Mouse (Mus musculus): ENCODE measurements around the gene Mycn. TPM values are rescaled to one million over a fixed set of nuclear protein-coding genes. Genes with fewer than 3 reads are reported as not detected.

Gene Mycn
- polyA plus RNA-seq, 1 experiment from 2014 or later = 60.3 TPM

DNA sequence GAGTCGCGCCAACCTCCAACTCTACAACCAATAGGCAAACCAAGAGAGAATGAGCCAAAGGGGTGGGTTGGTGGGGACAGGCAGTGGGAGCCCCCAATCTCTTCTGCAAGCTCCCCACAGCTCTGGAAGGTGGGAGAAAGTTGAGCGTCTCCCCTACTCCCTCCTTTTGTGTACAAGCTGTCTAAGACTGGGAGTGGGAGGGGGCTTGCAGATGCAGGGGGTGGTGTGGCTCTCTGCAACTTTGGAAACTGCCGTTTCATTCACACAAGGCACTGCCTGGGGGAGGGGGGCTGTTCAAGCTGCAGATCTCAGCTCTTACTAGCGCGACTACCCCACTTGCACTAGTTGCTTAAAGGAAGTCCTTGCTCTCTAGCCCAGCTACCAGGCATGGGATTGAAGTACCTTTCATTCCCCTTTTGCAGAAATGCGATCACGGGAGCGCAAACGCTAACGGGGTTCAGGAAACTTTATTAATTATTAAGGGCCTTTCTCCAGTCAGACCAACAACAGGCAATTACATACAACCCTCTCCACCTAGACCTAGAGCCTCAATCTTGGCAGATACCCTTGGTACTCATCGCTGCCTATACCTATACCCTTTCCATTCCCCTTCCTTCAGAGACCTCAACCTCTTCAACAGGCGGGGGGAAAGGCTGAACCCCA, 1.1 kb downstream of the Mycn start:
- Histone ChIP-seq H3K4me2 (peak overlapping the region; percentile 96), H3K27ac (replicated peaks) (peak overlapping the region; percentile 98)
- WGBS = 0% methylated on average over 13 of the region's 13 CpGs

DNA sequence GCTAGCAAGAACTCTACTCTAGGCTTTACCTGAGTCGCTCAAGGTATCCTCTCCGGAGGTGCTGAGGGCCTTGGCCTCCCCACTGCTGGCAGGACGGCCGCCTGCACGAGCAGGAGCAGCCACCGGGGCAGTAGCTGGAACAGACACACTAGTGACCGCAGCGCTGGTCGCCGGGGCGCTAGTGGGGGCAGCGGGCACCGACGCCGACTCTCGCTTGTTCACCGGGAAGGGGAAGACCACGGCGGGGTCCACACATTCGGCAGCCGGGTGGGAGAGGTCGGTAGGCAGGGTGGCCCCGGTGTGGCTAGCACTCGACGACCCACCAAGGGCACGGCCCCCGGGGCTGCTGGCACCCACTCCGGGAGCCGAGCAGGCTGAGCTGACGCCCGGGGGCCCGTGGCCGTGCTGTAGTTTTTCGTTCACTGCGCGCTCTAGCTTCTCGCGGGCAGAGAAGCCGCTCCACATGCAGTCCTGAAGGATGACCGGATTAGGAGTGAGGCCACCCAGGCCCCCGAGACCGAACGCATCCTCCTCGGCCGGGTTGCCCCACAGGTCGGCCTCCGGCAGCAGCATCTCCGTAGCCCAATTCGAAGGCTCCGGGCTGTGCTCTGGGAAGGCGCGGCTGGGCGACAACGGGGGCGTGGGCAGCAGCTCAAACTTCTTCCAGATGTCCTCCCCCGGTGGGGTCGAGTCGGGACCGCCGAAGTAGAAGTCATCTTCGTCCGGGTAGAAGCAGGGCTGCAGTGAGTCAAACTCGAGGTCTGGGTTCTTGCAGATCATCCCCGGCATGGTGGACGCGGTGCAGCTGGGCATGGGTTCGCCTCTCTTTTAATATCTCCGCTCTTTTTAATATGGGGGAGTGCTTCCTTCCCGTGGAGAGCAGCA, 1.9 kb downstream of the Mycn start:
- H3K4me3 ChIP-seq = peak overlapping the region; percentile 84
- peaks cover 24% of the 10 kb centered on the region for H3K36me3 ChIP-seq
- under 1% methylated on average over 69 of the region's 69 CpGs for WGBS
- H3K27me3 ChIP-seq = no peaks in the 10 kb centered on the region
- H3K4me1 ChIP-seq (replicated peaks) = peaks cover 36% of the 10 kb centered on the region
- peak overlapping the region; percentile 98 for H3K27ac ChIP-seq (replicated peaks)
- no peak for ATAC-seq (ENCODE audit: low read depth)
- H3K9ac ChIP-seq = peak overlapping the region; percentile 97
- peak overlapping the region; percentile 96 for H3K4me2 ChIP-seq
- no peaks in the 10 kb centered on the region for H3K9me3 ChIP-seq

More for the DNA sequence above, 1.1 kb downstream of the Mycn start:
- Histone ChIP-seq H3K4me1 (replicated peaks) (peaks cover 36% of the 10 kb centered on the region), H3K36me3 (peaks cover 16% of the 10 kb centered on the region), H3K9ac (peak overlapping the region; percentile 97), H3K27me3 (no peaks in the 10 kb centered on the region), H3K9me3 (no peaks in the 10 kb centered on the region), H3K4me3 (peak overlapping the region; percentile 84)
- no peak for ATAC-seq (ENCODE audit: low read depth)

DNA sequence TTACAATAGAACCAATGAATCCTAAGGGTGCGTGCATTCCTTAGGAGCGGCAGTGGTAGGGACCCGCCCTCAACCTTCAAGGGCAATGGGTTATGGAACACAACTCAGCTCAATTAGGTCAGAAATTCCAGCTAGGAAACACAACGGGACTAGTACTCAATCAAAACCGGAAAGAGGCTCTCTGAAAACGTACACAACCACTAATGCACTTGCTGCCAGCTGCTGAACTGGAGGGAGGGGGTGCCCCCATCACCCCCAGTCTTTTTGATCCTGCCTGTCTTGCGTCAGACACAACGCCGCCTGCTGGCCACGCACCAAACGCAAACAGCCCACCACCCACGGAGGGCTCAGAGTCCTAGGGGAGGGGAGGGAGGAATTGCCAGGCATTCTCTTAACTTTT, 2.9 kb downstream of the Mycn start:
- ATAC-seq (ENCODE audit: low read depth) = peak; percentile 19; the same call in 1 of the 2 replicates

DNA sequence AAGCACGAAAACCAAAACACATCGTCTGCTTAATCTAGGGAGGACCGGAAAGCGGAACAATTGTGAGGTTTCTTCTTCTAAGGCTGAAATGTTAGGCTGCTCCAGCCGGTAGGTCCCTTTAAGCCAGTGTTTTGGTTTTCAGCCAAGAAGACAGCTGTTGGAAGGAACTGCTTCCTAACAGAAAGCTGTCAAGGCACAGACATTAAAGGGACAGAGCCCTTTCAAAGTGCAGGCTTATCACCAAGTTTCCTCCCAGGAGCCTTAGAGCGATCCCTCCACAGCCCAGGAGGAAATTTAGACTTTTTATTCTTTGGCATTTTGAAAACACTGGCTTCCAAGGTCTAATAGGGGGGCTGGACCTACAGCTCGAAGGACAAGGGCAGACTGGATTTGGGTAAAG, 3.4 kb downstream of the Mycn start:
- peak overlapping the region; percentile 84 for H3K4me3 ChIP-seq
- H3K4me1 ChIP-seq (replicated peaks) = peaks cover 33% of the 10 kb centered on the region
- peaks cover 26% of the 10 kb centered on the region for H3K36me3 ChIP-seq
- H3K9me3 ChIP-seq = no peaks in the 10 kb centered on the region
- no peak for ATAC-seq (ENCODE audit: low read depth)
- H3K27ac ChIP-seq (replicated peaks) = peak overlapping the region; percentile 98
- 0% methylated on average over 7 of the region's 7 CpGs for WGBS
- peak overlapping the region; percentile 97 for H3K9ac ChIP-seq
- H3K27me3 ChIP-seq = no peaks in the 10 kb centered on the region
- peak overlapping the region; percentile 96 for H3K4me2 ChIP-seq

More for the DNA sequence above, 2.9 kb downstream of the Mycn start:
- H3K36me3 ChIP-seq = peaks cover 26% of the 10 kb centered on the region
- 0% methylated on average over 12 of the region's 12 CpGs for WGBS
- H3K9me3 ChIP-seq = no peaks in the 10 kb centered on the region
- H3K4me3 ChIP-seq = peak overlapping the region; percentile 84
- H3K27me3 ChIP-seq = no peaks in the 10 kb centered on the region
- peak overlapping the region; percentile 98 for H3K27ac ChIP-seq (replicated peaks)
- peak overlapping the region; percentile 96 for H3K4me2 ChIP-seq
- peak overlapping the region; percentile 97 for H3K9ac ChIP-seq
- peaks cover 36% of the 10 kb centered on the region for H3K4me1 ChIP-seq (replicated peaks)

DNA sequence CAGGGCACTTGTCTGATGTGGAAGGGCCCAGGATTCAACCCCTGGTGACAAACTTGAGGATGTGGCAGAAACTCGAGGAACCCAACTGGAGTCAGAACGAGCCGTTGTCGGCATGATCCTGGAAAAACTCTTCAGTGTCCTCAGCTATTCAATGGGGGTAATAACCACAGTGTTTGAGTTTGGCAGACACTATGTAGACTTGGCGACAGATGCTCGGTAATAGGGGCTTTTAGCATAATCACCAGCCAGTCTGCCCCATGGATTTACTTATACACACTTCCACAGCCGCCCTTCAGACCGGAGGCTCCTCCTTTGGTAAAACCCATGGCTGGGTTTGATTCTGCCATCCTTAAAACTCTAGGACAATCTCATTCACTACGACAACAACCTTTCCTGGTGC, 4.0 kb downstream of the Mycn start:
- 10% methylated on average over 9 of the region's 9 CpGs for WGBS

DNA sequence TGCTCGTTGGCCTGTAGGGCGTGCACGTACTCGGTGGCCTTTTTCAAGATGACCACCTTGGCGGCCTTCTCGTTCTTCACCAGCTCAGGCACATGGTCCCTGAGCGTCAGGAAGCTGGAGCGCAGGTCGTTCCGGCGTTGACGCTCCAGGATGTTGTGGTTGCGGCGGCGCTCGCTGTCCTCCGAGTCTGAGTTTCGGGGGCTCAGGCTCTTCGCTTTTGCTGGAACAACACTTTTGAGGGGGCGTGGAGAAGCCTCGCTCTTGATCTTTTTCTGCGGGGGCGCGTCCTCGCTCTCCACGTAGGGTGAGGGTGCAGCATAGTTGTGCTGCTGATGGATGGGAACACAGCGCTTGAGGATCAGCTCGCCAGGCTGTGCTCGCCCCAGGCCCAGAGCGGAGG, 4.6 kb downstream of the Mycn start:
- 73% methylated on average over 30 of the region's 30 CpGs for WGBS
- Histone ChIP-seq H3K4me1 (replicated peaks) (peaks cover 26% of the 10 kb centered on the region), H3K4me2 (peak overlapping the region; percentile 96), H3K9me3 (no peaks in the 10 kb centered on the region), H3K36me3 (peaks cover 26% of the 10 kb centered on the region), H3K27me3 (no peaks in the 10 kb centered on the region), H3K9ac (peak overlapping the region; percentile 97), H3K4me3 (peak overlapping the region; percentile 84), H3K27ac (replicated peaks) (peak overlapping the region; percentile 98)
- ATAC-seq (ENCODE audit: low read depth) = no peak

More for the DNA sequence above, 4.0 kb downstream of the Mycn start:
- peak overlapping the region; percentile 97 for H3K9ac ChIP-seq
- no peaks in the 10 kb centered on the region for H3K9me3 ChIP-seq
- H3K36me3 ChIP-seq = peaks cover 26% of the 10 kb centered on the region
- peaks cover 27% of the 10 kb centered on the region for H3K4me1 ChIP-seq (replicated peaks)
- no peaks in the 10 kb centered on the region for H3K27me3 ChIP-seq
- no peak for ATAC-seq (ENCODE audit: low read depth)
- H3K4me3 ChIP-seq = peak overlapping the region; percentile 84
- peak overlapping the region; percentile 98 for H3K27ac ChIP-seq (replicated peaks)
- H3K4me2 ChIP-seq = peak overlapping the region; percentile 96

DNA sequence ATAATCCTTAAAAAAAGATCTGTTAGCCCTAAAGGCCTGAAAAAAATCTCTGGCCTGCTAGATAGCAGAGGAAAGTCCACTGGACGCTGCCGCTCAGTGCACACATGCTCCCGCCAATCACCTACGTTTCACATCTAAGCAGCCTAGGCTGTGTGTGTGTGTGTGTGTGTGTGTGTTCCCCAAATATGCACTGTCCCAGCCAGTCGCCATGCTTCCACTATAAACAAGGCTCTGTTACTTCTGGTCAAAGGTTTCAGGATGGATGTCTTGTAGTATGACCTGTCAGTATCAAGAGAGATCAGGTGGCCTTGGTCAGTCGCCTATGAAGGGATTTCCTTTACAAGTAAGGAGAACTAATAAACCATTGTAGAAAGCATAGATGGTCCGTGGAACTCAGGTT, 9.5 kb downstream of the Mycn start:
- no peak overlapping the region for H3K4me3 ChIP-seq
- ATAC-seq (ENCODE audit: low read depth) = no peak
- peaks cover 15% of the 10 kb centered on the region for H3K4me1 ChIP-seq (replicated peaks)
- no peak overlapping the region for H3K27ac ChIP-seq (replicated peaks)
- no peaks in the 10 kb centered on the region for H3K9me3 ChIP-seq
- H3K36me3 ChIP-seq = peaks cover 23% of the 10 kb centered on the region
- no peak overlapping the region for H3K4me2 ChIP-seq
- no peaks in the 10 kb centered on the region for H3K27me3 ChIP-seq
- 82% methylated on average over 7 of the region's 7 CpGs for WGBS
- no peak overlapping the region for H3K9ac ChIP-seq

DNA sequence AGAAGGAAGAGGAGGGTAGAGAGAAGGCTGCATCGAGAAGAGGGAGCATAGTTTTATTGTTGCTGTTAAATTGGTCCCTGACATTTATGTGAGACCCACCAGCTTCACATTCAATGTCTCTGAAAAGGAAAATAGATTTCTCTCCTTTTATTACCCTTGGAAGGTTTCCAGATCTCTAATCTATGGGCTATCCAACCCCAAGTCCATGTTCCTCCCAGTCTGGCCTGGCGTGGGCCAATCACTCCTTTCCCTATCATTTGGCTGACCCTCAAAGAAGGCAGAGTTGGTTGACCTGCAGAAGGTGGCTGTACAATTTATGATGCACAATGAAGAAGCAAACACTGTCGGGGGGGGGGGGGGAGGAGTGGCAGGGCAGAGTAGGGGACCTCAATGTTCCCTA, 13.5 kb downstream of the Mycn start:
- Histone ChIP-seq H3K4me1 (replicated peaks) (0 out of 2 replicates have a peak, but pooled peaks cover 7% of the 10 kb centered on the region), H3K9me3 (no peaks in the 10 kb centered on the region), H3K27ac (replicated peaks) (no peak overlapping the region), H3K36me3 (no peaks in the 10 kb centered on the region), H3K27me3 (no peaks in the 10 kb centered on the region), H3K9ac (no peak overlapping the region), H3K4me3 (no peak overlapping the region), H3K4me2 (no peak overlapping the region)
- no peak for ATAC-seq (ENCODE audit: low read depth)
- WGBS = 44% methylated on average over 3 of the region's 3 CpGs

DNA sequence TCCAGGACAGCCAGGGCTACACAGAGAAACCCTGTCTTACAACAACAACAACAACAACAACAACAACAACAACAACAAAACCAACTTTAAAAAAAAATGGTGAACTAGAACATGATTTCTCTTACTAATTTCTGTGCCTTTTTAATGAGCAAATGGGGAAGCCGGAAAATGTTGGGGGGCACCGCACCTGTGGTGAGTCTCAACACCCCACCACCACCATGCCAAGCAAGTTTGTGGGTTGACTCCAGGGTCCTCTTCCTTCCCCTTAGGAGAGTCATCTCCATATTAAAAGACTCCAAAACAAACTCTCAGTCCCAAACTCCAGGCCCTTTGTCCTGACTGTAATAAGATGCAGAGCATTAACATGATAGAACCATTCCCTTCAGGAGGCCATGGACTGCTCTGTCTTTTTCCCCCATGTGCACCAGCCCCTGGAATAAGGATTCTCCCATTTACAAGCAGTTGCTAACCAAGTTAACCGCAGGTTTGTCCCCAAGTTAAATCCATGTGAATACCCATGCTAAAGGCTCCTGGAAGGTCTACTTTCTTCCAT, 14.7 kb downstream of the Mycn start:
- H3K27me3 ChIP-seq = no peaks in the 10 kb centered on the region
- ATAC-seq (ENCODE audit: low read depth) = no peak
- no peak overlapping the region for H3K4me3 ChIP-seq
- 0 out of 2 replicates have a peak, but pooled peaks cover 7% of the 10 kb centered on the region for H3K4me1 ChIP-seq (replicated peaks)
- WGBS = 48% methylated on average over 3 of the region's 3 CpGs
- no peak overlapping the region for H3K27ac ChIP-seq (replicated peaks)
- no peaks in the 10 kb centered on the region for H3K9me3 ChIP-seq
- no peak overlapping the region for H3K4me2 ChIP-seq
- H3K9ac ChIP-seq = no peak overlapping the region
- no peaks in the 10 kb centered on the region for H3K36me3 ChIP-seq

DNA sequence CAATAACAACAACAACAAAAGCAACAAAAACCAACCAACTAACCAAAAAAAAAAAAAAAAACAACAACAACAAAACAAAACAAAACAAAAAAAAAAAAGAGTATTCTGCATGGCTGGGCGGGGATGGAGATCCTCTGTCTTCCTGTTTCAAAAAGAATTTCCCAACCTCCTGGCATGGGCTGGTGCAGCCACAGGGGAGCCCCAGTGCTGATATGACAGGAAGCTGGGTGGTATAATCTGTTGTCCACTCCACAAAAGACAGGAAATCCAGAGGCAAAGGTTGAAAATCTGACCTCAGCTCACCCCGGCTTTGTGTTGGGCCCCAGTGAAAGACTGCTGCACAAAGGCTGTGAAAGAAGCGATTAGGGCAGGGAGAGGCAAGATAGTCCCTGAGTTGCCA, 17.3 kb downstream of the Mycn start:
- ATAC-seq (ENCODE audit: low read depth) = no peak
- WGBS = 75% methylated on average over 3 of the region's 3 CpGs
- no peak overlapping the region for H3K9ac ChIP-seq
- no peak overlapping the region for H3K4me3 ChIP-seq
- 0 out of 2 replicates have a peak, but pooled peaks cover 7% of the 10 kb centered on the region for H3K4me1 ChIP-seq (replicated peaks)
- no peaks in the 10 kb centered on the region for H3K36me3 ChIP-seq
- H3K9me3 ChIP-seq = no peaks in the 10 kb centered on the region
- no peak overlapping the region for H3K4me2 ChIP-seq
- no peaks in the 10 kb centered on the region for H3K27me3 ChIP-seq
- H3K27ac ChIP-seq (replicated peaks) = no peak overlapping the region

DNA sequence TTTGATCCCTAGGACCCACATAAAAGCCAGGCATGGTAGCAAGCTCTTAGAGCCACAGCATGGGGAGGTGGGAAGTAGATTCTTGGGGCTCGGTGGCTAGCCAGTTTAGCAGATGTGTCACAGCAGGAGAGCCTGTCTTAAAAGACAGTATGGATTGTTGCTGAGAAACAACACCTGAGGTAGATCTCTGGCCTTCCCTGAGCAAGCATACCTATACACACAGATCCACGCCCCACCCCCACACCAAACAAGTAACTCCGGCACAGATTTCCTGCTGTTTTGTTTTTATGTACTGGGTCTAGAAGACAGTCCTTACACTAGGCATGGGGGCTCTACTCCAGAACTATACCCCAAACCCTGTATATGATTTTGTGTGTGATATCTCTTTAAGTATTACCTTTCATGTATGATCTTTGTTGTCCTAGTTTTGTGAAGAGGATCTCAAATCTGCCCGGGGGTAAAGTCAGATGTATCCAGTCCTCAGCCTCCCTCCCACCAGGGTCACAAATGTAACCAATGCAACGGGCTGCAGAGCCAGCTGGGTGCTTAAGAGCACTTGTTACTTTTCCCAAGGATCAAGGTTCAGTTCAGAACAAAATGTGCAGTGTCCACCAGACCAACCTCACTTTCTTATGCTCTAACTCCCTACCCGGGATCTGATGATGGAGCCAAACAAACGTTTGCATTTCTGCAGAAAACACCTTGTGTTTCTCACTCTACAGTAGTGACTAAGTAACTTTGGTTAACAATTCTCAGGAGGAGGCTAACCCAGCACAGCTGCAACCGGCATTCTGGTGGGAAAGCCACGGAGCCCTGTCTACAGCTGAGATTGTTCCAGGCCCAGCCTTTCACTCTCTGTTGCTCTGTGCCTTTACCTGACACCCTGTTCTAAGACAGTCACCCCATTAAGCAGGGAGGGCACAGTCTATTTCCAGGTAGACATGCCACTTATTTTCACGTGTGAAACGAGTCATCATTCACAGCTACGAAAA, 21.3 kb downstream of the Mycn start:
- H3K36me3 ChIP-seq = no peaks in the 10 kb centered on the region
- no peaks in the 10 kb centered on the region for H3K9me3 ChIP-seq
- H3K27me3 ChIP-seq = no peaks in the 10 kb centered on the region
- WGBS = 32% methylated on average over 12 of the region's 12 CpGs
- no peak overlapping the region for H3K4me2 ChIP-seq
- H3K4me1 ChIP-seq (replicated peaks) = no peaks in the 10 kb centered on the region
- no peak overlapping the region for H3K9ac ChIP-seq
- H3K27ac ChIP-seq (replicated peaks) = no peak overlapping the region
- no peak overlapping the region for H3K4me3 ChIP-seq
- ATAC-seq (ENCODE audit: low read depth) = no peak
